Mouse (Mus musculus): ENCODE measurements around the gene Fez2.

GRCm38 (mm10) chr17:78407581-78407980, 10.4 kb downstream of the Fez2 start:
- TF ChIP-seq CTCF (IDR thresholded peaks at IDR 0.05; ENCODE audit: borderline replicate concordance, control insufficient read depth, extremely low read depth, insufficient read depth, low read length, poor library complexity) = no peak
- no peak for TF ChIP-seq POLR2A (IDR thresholded peaks at IDR 0.05; ENCODE audit: control insufficient read depth, extremely low read depth, insufficient read depth, low read length, poor library complexity)

All from thymus, adult 2 months (tissue).